Mouse (Mus musculus) C2C12 (cell line): Measurements from ENCODE around the gene Cckar.

Experiments
- CEBPB ChIP-seq: IDR thresholded peaks from one replicate; pipeline ENCODE4 v1.6.1; 2011; ENCODE audit warnings: low read depth, mild to moderate bottlenecking, control low read depth, moderate library complexity
- CTCF ChIP-seq: IDR thresholded peaks from one replicate; pipeline ENCODE4 v1.5.1; 2011; ENCODE audit not compliant: control insufficient read depth, insufficient read depth, insufficient read length
- MAX ChIP-seq: IDR thresholded peaks from one replicate; pipeline ENCODE4 v1.6.1; 2011; ENCODE audit warnings: mild to moderate bottlenecking, control low read depth
- MYOD1 ChIP-seq: IDR thresholded peaks from one replicate; pipeline ENCODE4 v1.6.1; 2011; ENCODE audit warnings: low read depth; ENCODE audit not compliant: control insufficient read depth, insufficient read length
- MYOG ChIP-seq: IDR thresholded peaks from one replicate; pipeline ENCODE4 v1.6.1; 2011; ENCODE audit not compliant: control insufficient read depth, insufficient read length; ENCODE audit errors: extremely low read depth
- USF1 ChIP-seq: IDR thresholded peaks from one replicate; pipeline ENCODE4 v1.6.1; 2011; ENCODE audit warnings: low read depth, mild to moderate bottlenecking, control low read depth, moderate library complexity

DNA sequence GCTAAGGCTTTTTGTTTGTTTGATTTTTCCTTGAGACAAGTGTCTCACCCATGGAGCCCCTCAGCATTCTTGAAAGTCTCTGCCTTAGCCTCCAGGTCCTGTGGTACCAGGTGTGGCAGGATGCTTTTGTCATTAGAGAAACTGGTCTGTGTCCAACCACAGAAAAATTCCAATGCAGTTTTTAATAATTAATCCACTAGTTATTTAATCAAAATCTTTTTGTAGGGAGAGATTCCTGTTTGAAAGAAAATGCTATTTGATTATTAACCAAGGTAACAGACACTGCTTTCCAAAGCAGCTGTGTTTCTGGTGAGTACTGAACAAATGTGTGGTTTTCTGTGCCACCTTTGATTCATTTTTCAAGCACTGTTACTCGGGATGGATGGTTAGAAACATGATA lies 50.9 kb downstream of the Cckar start:
- TF ChIP-seq CEBPB (no peak), CTCF (no peak), MYOG (no peak), USF1 (no peak), MAX (no peak), MYOD1 (no peak)
